Mouse (Mus musculus) layer of hippocampus, postnatal 10 days (tissue): Measurements from ENCODE around the gene Cd99l2. TPM values are rescaled to one million over a fixed set of nuclear protein-coding genes. Genes with fewer than 3 reads are reported as not detected.
A peak's percentile ranks its signal among the peaks of the same experiment; 100 is the strongest.
"Not testable (repeated sequence)": the region's sequence is repeated elsewhere in the genome, so short reads cannot be mapped to it uniquely, and the experiment has no call there.

Experiments used
- DNase-seq, 2 experiments: peaks; one replicate each; pipeline ENCODE4 v3.0.0; 2021; ENCODE audit warnings: low spot score in 2 of 2
- long read RNA-seq: library from polyadenylated mRNA; stranded (forward); transcript quantifications from one replicate; pipeline ENCODE4 v2.0.0, GENCODE M21; 2023
- total RNA-seq, 2 experiments: library from RNA; stranded (reverse); gene quantifications; 2 replicates each; pipeline ENCODE4 v1.2.3; 2021

Cd99l2 gene
- total RNA-seq = 10 to 100 TPM; 67.3 to 70.6 TPM
- long read RNA-seq, transcript Cd99l2-201 (10 exons, 3,600 nt) = major isoform, 13 of 26 reads
- long read RNA-seq, partial matches to known transcripts = 2 of 26 reads
- long read RNA-seq, other reads (novel, unspliced or antisense) = 8 of 26 reads

DNA sequence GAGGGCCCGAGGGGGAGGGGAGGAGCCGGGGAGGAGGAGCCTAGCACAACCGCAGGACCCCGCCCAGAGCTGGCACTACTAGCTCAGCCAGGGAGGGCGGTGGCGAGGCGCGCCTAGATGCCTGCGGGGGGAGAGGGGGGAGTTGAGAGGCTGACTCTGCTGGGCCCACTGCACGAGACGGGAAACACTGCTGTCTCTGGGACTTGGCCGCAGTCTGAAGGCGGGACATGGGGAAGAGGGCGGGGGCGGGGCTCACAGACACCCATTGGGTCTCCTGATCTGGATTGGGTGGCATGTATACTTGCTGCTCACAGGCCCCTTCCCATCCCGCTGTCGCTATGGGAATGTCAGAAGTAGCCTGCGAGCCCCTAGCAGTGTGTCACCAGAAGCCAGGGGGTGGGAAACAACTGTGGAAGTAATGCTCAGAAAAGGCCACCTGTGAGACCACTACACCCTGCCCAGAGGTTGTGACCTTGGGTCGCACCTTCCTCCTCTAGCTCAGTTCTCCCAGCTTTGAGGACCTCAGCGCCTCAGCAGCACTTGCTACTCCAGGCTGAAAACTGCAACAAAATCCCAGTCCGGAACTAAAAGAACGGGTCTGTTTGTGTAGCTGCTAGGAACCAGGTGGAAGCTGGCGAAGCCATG is at the start of gene Cd99l2:
Cd99l2 (minus strand) TSS at position 216 of the 645 bp plus-strand sequence.
- peak; percentile 79 to 85 for DNase-seq

DNA sequence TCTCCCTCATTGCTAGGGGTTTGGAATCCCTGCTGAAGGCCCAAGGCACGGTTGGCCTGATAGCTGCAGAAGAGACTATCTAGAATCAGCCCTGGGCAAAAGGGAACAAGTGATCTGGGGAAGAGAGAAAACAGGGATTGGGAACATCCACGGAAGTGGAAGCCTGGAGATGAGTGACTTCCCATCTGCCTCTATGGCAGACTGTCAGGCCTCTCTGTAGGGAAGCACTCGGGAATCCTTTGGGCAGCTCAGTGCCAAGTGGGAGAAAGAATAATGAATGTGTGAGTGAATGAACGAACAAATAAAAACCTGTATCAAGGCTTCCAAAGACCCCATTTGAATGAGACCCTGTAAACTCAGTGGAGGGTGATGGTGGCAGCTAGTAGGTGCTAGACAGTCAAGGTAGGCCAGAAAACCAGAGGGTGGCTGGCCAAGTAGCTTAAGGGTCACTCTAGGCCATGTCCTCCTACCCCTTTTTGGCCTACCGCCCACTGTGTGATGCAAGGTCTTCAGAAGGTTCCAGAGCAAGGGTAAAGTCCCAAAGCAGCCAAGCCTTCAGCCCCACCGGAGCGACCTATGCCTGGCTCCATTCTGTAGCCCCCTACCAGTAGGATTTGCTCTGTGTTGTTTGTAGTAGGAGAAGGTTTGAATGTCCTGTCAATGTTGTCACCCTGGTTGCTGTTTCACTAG is 48.3 kb upstream of the Cd99l2 start:
- DNase-seq = peak in 1 of 2 experiments; percentile 15

GRCm38 (mm10) chrX:71537791-71538190 is 45.1 kb upstream of the Cd99l2 start:
- no peak for DNase-seq

- no peak for DNase-seq
These were observed 41.5 kb upstream of the Cd99l2 start for GRCm38 (mm10) chrX:71534102-71534501.

- no peak for DNase-seq
These were observed 40.0 kb upstream of the Cd99l2 start for GRCm38 (mm10) chrX:71532635-71533034.

DNA sequence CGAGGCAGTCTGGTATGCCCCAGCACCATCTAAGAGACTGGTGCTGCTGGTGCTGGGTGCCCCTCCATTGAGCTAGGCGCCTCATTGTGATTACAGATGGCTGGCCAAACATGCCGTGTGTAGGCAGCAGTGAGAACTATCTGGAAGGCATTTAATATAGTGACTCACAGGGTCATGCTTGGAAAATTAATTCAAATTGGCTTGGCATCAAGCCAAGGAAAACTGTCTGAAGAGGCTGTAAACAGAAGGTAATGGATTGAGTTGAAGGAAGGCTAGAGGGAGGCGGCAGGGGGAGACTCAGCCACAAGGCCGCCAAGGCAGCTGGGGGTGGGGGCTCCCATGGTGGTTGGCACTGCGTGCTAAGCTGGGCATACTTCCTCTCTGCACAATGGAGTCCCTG is 36.0 kb upstream of the Cd99l2 start:
- DNase-seq = peak in 1 of 2 experiments; percentile 14

DNA sequence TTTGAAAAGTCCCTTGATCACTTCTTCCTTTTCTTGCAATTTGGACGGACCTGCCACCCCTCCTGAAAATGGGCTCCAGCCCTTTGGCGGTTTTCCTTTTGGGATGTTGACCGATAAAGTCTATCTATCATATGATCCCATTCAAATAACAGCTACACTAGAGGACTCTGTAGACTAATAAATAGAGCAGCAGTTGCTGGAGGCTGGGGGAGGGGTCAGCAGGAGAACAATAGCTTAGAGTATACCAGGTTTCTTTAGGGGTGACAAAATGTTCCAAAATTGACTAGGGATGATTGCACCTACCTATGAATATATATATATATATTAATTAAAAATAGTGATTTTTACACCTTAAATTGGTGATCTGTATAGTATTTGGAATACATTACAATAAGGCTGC is 35.5 kb upstream of the Cd99l2 start:
- no peak for DNase-seq

GRCm38 (mm10) chrX:71527461-71527860 is 34.8 kb upstream of the Cd99l2 start:
- no peak for DNase-seq

- no peak for DNase-seq
These were observed 33.1 kb upstream of the Cd99l2 start for GRCm38 (mm10) chrX:71525593-71526299.

GRCm38 (mm10) chrX:71524310-71524709 is 31.7 kb upstream of the Cd99l2 start:
- DNase-seq = no peak

DNA sequence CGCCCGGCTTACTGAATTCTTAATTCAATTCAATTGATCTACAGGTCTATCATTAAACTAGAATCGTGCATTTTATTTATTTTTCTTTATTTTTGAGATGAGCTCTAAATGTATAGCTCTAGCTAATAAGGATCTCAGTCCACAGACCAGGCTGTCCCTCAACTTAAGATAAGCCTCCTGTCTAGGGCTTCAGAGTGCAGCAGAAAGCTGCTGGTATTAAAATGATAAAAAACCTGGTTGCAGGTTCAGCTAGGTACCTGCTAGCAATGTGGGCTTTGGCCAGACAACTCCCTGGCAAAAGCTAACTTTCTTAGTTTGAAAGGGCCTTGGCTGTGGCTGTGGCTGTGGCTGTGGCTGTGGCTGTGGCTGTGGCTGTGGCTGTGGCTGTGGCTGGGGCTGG is 30.2 kb upstream of the Cd99l2 start:
- no peak for DNase-seq

DNA sequence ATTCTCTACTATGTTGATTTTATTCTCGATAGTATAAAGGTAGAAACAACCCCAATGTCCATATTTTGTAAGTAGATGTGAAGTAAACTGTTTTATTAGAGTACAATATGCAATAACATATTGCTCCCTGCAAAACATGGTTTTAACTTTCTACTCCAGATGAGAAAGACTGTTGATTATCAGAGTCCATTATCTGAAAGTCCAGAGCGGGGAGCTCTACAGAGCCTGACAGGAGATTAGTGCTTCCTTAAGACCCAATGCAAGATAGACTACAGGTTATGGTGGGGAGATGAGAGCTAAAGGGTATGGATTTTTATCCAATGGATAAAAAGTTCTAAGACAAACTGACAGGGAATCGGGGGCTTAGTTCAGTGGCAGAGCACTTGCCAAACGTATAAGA is 26.6 kb upstream of the Cd99l2 start:
- DNase-seq = no peak

GRCm38 (mm10) chrX:71506591-71506990 is 13.9 kb upstream of the Cd99l2 start:
- DNase-seq = not testable (repeated sequence)

- DNase-seq = peak; percentile 25 to 37
These were observed 619 bp upstream of the Cd99l2 start for GRCm38 (mm10) chrX:71493279-71493656.

DNA sequence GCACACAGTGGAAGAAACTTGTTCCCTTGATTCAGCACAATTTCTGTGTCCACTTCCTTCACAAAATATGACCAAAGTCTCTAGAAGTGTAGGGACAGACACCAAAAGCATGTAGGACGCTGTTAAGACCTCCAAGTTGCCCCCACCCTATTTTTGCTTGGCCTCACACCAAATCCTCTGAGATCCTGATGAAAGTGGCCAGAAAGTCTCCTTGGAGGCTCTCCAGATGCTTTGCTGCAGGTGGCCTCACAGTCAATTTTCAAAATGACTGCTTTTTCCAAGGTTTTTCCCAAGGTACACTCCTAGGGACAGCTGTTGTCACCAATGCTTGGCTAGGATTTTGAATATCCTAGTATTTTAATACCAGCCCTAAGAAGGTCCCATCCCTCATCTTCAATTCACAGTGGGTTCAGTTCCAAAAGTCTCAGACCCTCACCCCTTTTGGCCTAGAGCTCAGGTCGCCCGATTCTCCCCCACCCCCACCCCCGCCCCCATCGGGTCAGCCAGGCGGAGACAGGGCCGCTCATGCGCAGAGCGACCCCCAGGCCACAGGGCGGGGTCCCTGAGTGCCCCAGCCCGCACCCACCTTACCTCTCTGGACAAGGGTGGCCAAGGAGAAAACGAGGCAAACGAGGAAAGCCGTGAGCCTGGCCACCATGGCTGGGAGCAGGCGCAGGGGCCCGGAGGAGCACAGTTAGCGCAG is 567 bp downstream of the Cd99l2 start:
- DNase-seq = peak; percentile 6 to 15

- no peak for DNase-seq
These were observed 3.3 kb downstream of the Cd99l2 start for GRCm38 (mm10) chrX:71489353-71489752.

DNA sequence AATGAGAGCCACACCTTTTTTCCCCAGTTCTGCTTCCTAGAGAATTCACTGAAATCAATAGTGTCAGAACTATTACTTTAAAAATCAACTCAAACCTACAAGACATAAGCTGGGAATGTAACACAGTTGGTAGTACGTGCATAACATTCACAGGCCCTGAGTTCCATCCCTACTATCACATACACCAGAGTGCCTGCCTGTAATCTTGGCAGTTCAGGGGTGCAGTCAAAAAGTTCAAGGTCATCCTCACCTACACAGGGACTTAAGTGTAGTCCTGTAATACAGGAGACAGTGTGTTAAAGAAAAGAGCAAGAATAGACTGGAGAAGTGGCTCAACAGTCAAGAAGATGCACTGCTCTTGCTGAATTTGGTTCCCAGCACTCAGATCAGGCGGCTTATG is 10.4 kb downstream of the Cd99l2 start:
- DNase-seq = no peak

- DNase-seq = no peak
These were observed 16.7 kb downstream of the Cd99l2 start for GRCm38 (mm10) chrX:71475992-71476391.

GRCm38 (mm10) chrX:71475497-71475896 is 17.2 kb downstream of the Cd99l2 start:
- DNase-seq = no peak

GRCm38 (mm10) chrX:71475084-71475483 is 17.6 kb downstream of the Cd99l2 start:
- no peak for DNase-seq

- DNase-seq = no peak
These were observed 18.2 kb downstream of the Cd99l2 start for GRCm38 (mm10) chrX:71474296-71474956.
